Mouse (Mus musculus): ENCODE measurements at regions not wholly inside any gene's neighbourhood (a gene's known extent, or its start where the extent isn't known, plus 50 kb on each side); places are given as distances from the start of the nearest gene placed in this dataset.

DNA sequence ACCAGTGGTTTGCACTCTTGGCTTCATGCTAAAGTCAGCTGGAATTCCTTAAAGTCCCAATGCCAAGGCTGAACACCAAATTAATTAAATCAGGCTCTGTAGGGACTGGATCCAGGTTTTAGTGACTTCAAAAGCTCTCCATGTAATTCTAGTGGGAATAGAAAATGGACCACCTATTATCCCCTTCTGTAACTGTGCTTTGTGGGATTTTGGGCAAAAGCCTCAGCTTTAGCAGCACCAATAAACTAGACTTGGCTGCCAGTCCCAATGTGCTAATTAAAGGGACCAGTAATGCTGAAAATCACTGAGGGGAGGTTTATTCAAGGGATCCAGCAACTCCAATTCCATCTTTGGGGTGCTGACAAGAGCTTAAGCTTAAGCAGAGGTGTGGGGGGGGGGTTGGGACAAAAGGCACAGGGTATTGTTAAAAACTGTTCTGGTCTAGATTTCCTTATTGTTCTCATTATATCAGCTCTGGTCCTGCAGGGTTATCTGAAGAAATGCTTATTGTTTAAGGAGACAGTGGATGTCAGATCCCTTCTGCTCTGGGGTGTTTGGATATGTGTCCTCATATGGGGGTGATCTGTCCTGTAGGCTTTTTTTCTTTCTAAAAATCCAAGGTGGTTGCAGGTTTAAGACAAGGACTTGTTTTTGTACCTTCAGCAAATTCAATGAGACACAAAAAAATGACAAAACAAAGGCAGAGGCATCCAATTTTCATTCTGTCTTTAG is 431.9 kb downstream of the Btbd3 start:
- no peak for TF ChIP-seq CTCF (IDR thresholded peaks at IDR 0.05; ENCODE audit: low read depth, low read length)
- TF ChIP-seq TAL1 (conservative IDR thresholded peaks at IDR 0.05; ENCODE audit: low read depth, low read length): no peak

Measured in G1E (cell line).